In genomic region chr10:19177895-19178294, GRCm38 (mm10) we compare ENCODE assay signal across 25 mouse cellular contexts.
A peak's percentile ranks its signal among the peaks of the same experiment; 100 is the strongest.
DNase-seq lines count a peak whose midpoint lies in the region; ATAC-seq and TF ChIP-seq lines count a peak whose summit lies in the region.
"Had no signal": no experiment of that assay in that cellular context is flagged by ENCODE, and none has a peak within 500 bp of the region (broad histone marks: within the 10 kb centered on the region; RNA-seq: fewer than 3 reads in every experiment).

No protein-coding gene starts in this region.

- peak; percentile 18 for DNase-seq in heart, adult 11 months
- DNase-seq in CH12.LX (ENCODE audit: extremely low read depth) = no peak
- DNase-seq: adrenal gland, adult 8-10 months; adrenal gland, postnatal 25 days; B cell, adult 2 months; cerebellum, adult 11 months; cerebellum, adult 18-20 months; cerebellum, adult 8-10 months; cerebellum, adult 9-11 months; cerebellum, postnatal 14 days; cerebellum, postnatal 36 days; embryo, embryonic 11 days had no signal

- in situ Hi-C loops in CH12.LX (cut with MboI; ENCODE audit: low pct_ligation_motif_present, low pct_unique_long_range_greater_than_20kb, low sequenced_read_pairs) = no loop called here

- no peaks in the 10 kb centered on the region for H3K36me3 ChIP-seq in heart, embryonic 11.5 days (ENCODE audit: control insufficient read depth, insufficient read depth, low read length)
- no peaks in the 10 kb centered on the region for H3K36me3 ChIP-seq in CH12.LX (replicated peaks in 1 of 2; ENCODE audit: control insufficient read depth in 1 of 2, insufficient read depth in 1 of 2, low read length in 1 of 2)
- H3K36me3 ChIP-seq in small intestine, adult 2 months (ENCODE audit: control insufficient read depth, insufficient read depth, low read length) = no peaks in the 10 kb centered on the region
- no peaks in the 10 kb centered on the region for H3K36me3 ChIP-seq in intestine, embryonic 15.5 days
- H3K36me3 ChIP-seq: embryonic facial prominence, embryonic 13.5 days; embryonic facial prominence, embryonic 15.5 days; forebrain, embryonic 10.5 days; forebrain, embryonic 12.5 days had no signal

- TF ChIP-seq CTCF in CH12.LX (conservative IDR thresholded peaks at IDR 0.05 in 1 of 2, IDR thresholded peaks at IDR 0.05 in 1 of 2; ENCODE audit: low read depth in 2 of 2, low read length in 2 of 2) = peak in 1 of 2 experiments; percentile 53; a peak in 2 of 4 replicates
- TF ChIP-seq CTCF in small intestine, adult 2 months (IDR thresholded peaks at IDR 0.05; ENCODE audit: extremely low read depth, insufficient read length, insufficient replicate concordance, low read depth, low read length) = no peak

- no peak overlapping the region for H3K9ac ChIP-seq in heart, embryonic 11.5 days (ENCODE audit: low read depth, low read length)
- H3K9ac ChIP-seq in CH12.LX (ENCODE audit: insufficient read depth, low read depth) = no peak overlapping the region
- H3K9ac ChIP-seq in intestine, embryonic 15.5 days = no peak overlapping the region
- H3K9ac ChIP-seq: embryonic facial prominence, embryonic 13.5 days; embryonic facial prominence, embryonic 15.5 days; forebrain, embryonic 12.5 days had no signal

- no peaks in the 10 kb centered on the region; the same call in 1 of the 2 replicates for H3K9me3 ChIP-seq in heart, embryonic 11.5 days (replicated peaks; ENCODE audit: control insufficient read depth, low read length)
- peaks cover 10% of the 10 kb centered on the region for H3K9me3 ChIP-seq in CH12.LX (replicated peaks; ENCODE audit: low read length)
- H3K9me3 ChIP-seq in intestine, embryonic 15.5 days = no peaks in the 10 kb centered on the region
- H3K9me3 ChIP-seq: embryonic facial prominence, embryonic 15.5 days had no signal

- no peak overlapping the region for H3K27ac ChIP-seq in heart, embryonic 11.5 days (ENCODE audit: low read depth, low read length)
- no peak overlapping the region for H3K27ac ChIP-seq in CH12.LX (ENCODE audit: insufficient read depth, low read depth)
- H3K27ac ChIP-seq in small intestine, adult 2 months (ENCODE audit: insufficient read depth, low read depth, low read length) = 0 out of 2 replicates have a peak overlapping the region, but pooled peaks have one; percentile 46
- H3K27ac ChIP-seq in intestine, embryonic 15.5 days = no peak overlapping the region
- H3K27ac ChIP-seq: embryonic facial prominence, embryonic 13.5 days; embryonic facial prominence, embryonic 15.5 days; forebrain, embryonic 10.5 days; forebrain, embryonic 12.5 days had no signal

- TF ChIP-seq POLR2A in CH12.LX (IDR thresholded peaks at IDR 0.05; ENCODE audit: low read depth, low read length) = no peak
- TF ChIP-seq POLR2A in small intestine, adult 2 months (IDR thresholded peaks at IDR 0.05; ENCODE audit: low read depth, low read length) = no peak

- 81% methylated on average over 5 of the region's 5 CpGs for whole genome bisulfite sequencing in heart, embryonic 11.5 days (ENCODE audit: insufficient replicate concordance)
- WGBS in small intestine, adult 2 months = 84% methylated on average over 5 of the region's 5 CpGs
- WGBS in intestine, embryonic 15.5 days = 88% methylated on average over 5 of the region's 5 CpGs

- TF ChIP-seq EP300 in CH12.LX (IDR thresholded peaks at IDR 0.05; ENCODE audit: low read length) = no peak

- no peak overlapping the region for H3K4me3 ChIP-seq in heart, embryonic 11.5 days (ENCODE audit: low read depth, low read length)
- no peak overlapping the region for H3K4me3 ChIP-seq in CH12.LX (replicated peaks in 1 of 3; ENCODE audit: low read depth in 2 of 3, low read length in 2 of 3, poor library complexity in 1 of 3)
- no peak overlapping the region for H3K4me3 ChIP-seq in small intestine, adult 2 months (ENCODE audit: low read depth, low read length)
- H3K4me3 ChIP-seq in intestine, embryonic 15.5 days (replicated peaks) = no peak overlapping the region
- H3K4me3 ChIP-seq: embryonic facial prominence, embryonic 13.5 days; embryonic facial prominence, embryonic 15.5 days; erythroblast, embryonic 14.5 days; forebrain, embryonic 10.5 days; forebrain, embryonic 12.5 days had no signal

- no peaks in the 10 kb centered on the region for H3K4me1 ChIP-seq in heart, embryonic 11.5 days (ENCODE audit: control insufficient read depth, insufficient read depth, low read length)
- peaks cover 6 to 18% of the 10 kb centered on the region in 2 experiments for H3K4me1 ChIP-seq in CH12.LX (ENCODE audit: control insufficient read depth in 1 of 2, insufficient read depth in 2 of 2)
- H3K4me1 ChIP-seq in small intestine, adult 2 months (ENCODE audit: control insufficient read depth, insufficient read depth, insufficient read length, low read length) = peaks cover 11% of the 10 kb centered on the region; the same call in 1 of the 2 replicates
- no peaks in the 10 kb centered on the region for H3K4me1 ChIP-seq in intestine, embryonic 15.5 days (replicated peaks)
- H3K4me1 ChIP-seq: embryonic facial prominence, embryonic 13.5 days; embryonic facial prominence, embryonic 15.5 days; forebrain, embryonic 10.5 days; forebrain, embryonic 12.5 days had no signal

- no peak for ATAC-seq in heart, embryonic 11.5 days (replicated peaks; ENCODE audit: insufficient number of reproducible peaks, low FRiP score, low TSS enrichment)
- ATAC-seq in intestine, embryonic 15.5 days = no peak
- ATAC-seq: activated CD4-positive, CD25-positive, alpha-beta regulatory T cell, adult 4 months; CD4-positive, CD25-positive, alpha-beta regulatory T cell, adult 4 months; forebrain, embryonic 14.5 days; forebrain, embryonic 16.5 days; Patski had no signal

- H3K27me3 ChIP-seq in heart, embryonic 11.5 days (ENCODE audit: control insufficient read depth, insufficient read depth, low read length) = no peaks in the 10 kb centered on the region
- H3K27me3 ChIP-seq in CH12.LX (replicated peaks) = no peaks in the 10 kb centered on the region
- no peaks in the 10 kb centered on the region for H3K27me3 ChIP-seq in small intestine, adult 2 months (ENCODE audit: control insufficient read depth, insufficient read depth, low read length)
- no peaks in the 10 kb centered on the region for H3K27me3 ChIP-seq in intestine, embryonic 15.5 days (replicated peaks)
- H3K27me3 ChIP-seq: embryonic facial prominence, embryonic 13.5 days; embryonic facial prominence, embryonic 15.5 days; forebrain, embryonic 12.5 days; Patski had no signal

- dilution Hi-C loops in CH12.LX (cut with MboI; ENCODE audit: extremely low pct_ligation_motif_present, extremely low pct_unique_long_range_greater_than_20kb, low sequenced_read_pairs) = no loop called here

- H3K79me2 ChIP-seq in CH12.LX (replicated peaks; ENCODE audit: control insufficient read depth, extremely low read depth, insufficient read depth, poor library complexity, severe bottlenecking) = no peaks in the 10 kb centered on the region

- peak; percentile 22 for TF ChIP-seq RAD21 in CH12.LX (IDR thresholded peaks at IDR 0.05; ENCODE audit: low read depth, low read length)

- H3K4me2 ChIP-seq in heart, embryonic 11.5 days = no peak overlapping the region
- H3K4me2 ChIP-seq in CH12.LX (ENCODE audit: insufficient read depth, low read depth, poor library complexity, severe bottlenecking) = no peak overlapping the region
- H3K4me2 ChIP-seq in intestine, embryonic 15.5 days (replicated peaks) = no peak overlapping the region
- H3K4me2 ChIP-seq: embryonic facial prominence, embryonic 13.5 days; embryonic facial prominence, embryonic 15.5 days; forebrain, embryonic 12.5 days had no signal

TF ChIP-seq in CH12.LX, 34 proteins besides CTCF, POLR2A, EP300 and RAD21:
- TF ChIP-seq JUND (conservative IDR thresholded peaks at IDR 0.05; ENCODE audit: low read depth, low read length) = no peak
- peak; percentile 52; the same call in 1 of the 2 replicates for TF ChIP-seq SMC3 (IDR thresholded peaks at IDR 0.05; ENCODE audit: low read depth, low read length)
- TF ChIP-seq NELFE (IDR thresholded peaks at IDR 0.05; ENCODE audit: low read depth, low read length) = no peak
